Mouse (Mus musculus): Measurements from ENCODE around the gene Brd4.

Brd4 gene

DNA sequence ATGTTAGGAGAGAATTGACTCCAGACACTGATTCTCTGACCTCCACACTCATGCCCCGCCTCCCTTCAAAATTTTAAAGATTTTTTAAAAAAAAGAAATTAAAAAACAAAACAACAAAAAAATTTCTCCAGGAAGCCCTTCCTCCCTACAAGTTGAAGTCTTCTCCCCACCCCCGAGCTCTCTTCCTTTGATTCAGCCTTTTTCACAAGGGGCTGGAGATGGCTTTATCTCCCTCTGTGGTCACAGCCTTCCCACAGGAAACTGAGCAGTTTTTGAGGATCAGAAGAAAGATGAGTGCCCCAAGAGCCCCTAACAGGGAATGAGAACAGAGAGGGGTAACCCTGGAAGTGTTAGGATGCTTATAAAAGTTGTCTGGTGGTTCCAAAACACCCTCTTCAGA, 112.0 kb downstream of the Brd4 start:
- in situ Hi-C loops (cut with MseI, MboI): no loop called here

- in situ Hi-C loops (cut with MseI, MboI): no loop called here
These were observed 114.8 kb downstream of the Brd4 start for GRCm38 (mm10) chr17:32169518-32170225.

GRCm38 (mm10) chr17:32166687-32167086, 117.8 kb downstream of the Brd4 start, which contains the start of gene Notch3:
Gene Notch3, minus strand, starts transcription at chr17:32166852.
- in situ Hi-C loops (cut with MseI, MboI): no loop called here

- in situ Hi-C loops (cut with MseI, MboI): no loop called here
These were observed 118.5 kb downstream of the Brd4 start for GRCm38 (mm10) chr17:32165803-32166595.

- in situ Hi-C loops (cut with MseI, MboI): no loop called here
These were observed 119.2 kb downstream of the Brd4 start for GRCm38 (mm10) chr17:32165266-32165802.

DNA sequence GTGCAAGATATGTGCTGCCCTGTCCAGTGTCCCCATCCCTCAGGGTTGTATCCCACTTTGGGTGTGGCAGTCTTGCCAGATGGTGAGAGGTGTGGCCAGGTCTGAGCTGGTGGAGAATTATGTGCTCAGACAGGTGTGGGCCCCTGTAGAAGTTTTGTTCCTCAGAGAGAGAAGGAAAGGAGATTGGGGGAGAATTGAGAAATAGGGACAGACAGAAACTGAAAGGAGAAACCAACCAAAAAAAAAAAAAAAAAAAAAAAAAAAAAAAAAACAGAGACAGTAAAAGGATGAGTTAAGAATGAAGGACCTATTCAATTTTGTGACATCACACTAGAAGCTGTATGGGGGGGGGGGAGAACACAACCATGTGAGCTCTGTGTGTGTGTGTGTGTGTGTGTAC, 119.7 kb downstream of the Brd4 start:
- in situ Hi-C loops (cut with MseI, MboI): no loop called here

- in situ Hi-C loops (cut with MseI, MboI): no loop called here
These were observed 120.4 kb downstream of the Brd4 start for GRCm38 (mm10) chr17:32163910-32164650.

DNA sequence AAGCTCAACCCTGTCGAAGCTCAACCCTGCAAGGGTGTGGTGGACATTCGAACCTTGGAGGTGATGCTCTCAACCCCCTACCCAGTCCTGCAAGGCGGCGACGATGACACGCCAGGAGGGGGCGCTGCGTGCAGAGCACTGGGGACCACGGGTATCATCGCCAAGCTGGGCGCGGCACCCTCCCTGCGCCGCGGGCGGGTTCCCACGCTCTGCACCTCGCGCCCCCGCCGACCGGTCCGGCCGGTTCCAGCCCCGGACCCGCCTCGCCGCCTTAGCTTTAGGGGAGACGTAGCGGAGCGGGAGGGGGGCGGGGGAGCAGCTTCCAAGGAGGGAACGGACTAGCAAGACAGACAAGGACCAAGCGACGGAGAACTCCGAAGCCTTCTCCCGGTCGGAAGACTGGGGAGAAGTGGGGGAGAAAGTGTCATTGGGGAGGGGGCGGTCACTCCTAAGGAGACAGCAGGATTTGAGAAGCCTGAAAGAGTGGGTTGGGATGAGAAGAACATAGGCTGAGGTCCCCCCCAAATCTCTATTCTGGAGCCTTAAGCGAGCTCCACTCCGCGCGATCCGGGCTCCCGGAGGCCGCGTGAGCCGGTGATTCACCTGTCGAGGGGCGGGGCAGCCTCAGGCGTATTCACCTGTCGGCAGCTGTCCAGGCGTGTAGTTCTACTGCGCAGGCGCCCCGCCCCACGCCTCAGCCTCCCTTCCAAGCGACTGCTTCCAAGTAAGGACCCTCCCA, 122.2 kb downstream of the Brd4 start:
- in situ Hi-C loops (cut with MseI, MboI): no loop called here

GRCm38 (mm10) chr17:32160882-32161281, 123.6 kb downstream of the Brd4 start:
- in situ Hi-C loops (cut with MseI, MboI): no loop called here

- in situ Hi-C loops (cut with MseI, MboI): no loop called here
These were observed 125.7 kb downstream of the Brd4 start for GRCm38 (mm10) chr17:32158841-32159240.

DNA sequence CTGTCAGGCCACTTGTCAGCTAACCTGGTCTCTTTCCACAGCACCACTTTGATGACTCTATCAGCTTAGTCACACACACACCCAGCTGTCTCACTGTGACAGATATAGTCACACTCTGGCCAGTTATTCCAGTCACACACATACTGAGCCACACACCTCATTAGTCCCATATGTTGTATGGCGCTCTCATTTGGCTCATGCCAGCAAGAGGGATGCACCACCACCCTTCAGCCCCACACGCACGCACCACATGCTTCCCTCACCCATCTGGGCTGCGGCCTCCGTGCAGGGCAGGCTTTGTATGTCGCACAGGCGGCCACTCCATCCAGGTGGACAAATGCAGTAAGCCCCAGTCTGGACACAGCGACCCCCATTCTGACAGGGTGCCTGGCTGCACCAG, 137.8 kb downstream of the Brd4 start:
- in situ Hi-C loops (cut with MseI, MboI): no loop called here

Measured in mouse trophoblast stem cell (cell line).